Mouse (Mus musculus) forebrain, embryonic 16.5 days (tissue): Measurements from ENCODE around the gene Dennd1a. TPM values are rescaled to one million over a fixed set of nuclear protein-coding genes. Genes with fewer than 3 reads are reported as not detected.

Experiments used
- ATAC-seq: fragments of 200-750 bp; cut with Nextera tagmentation; 2 replicates; pipeline ENCODE4 v1.8.0; 2017; ENCODE audit warnings: mild to moderate bottlenecking, moderate library complexity
- H3K27ac ChIP-seq: fragments of 300-500 bp; sonication (generic); 2 replicates; pipeline ENCODE4 v1.5.1; 2014; ENCODE audit warnings: low read length, control low read depth
- H3K27me3 ChIP-seq: fragments of 300-500 bp; sonication (generic); replicated peaks from 2 replicates; pipeline ENCODE4 v1.6.1; 2014; ENCODE audit warnings: low read length; ENCODE audit not compliant: control insufficient read depth, insufficient read depth
- H3K36me3 ChIP-seq: fragments of 300-500 bp; sonication (generic); 2 replicates; pipeline ENCODE4 v1.6.1; 2014; ENCODE audit not compliant: control insufficient read depth, insufficient read depth
- H3K4me1 ChIP-seq: fragments of 300-500 bp; sonication (generic); replicated peaks from 2 replicates; pipeline ENCODE4 v1.6.1; 2014; ENCODE audit warnings: low read length; ENCODE audit not compliant: control insufficient read depth, insufficient read depth
- H3K4me2 ChIP-seq: fragments of 300-500 bp; sonication (generic); 2 replicates; pipeline ENCODE4 v1.6.1; 2014; ENCODE audit warnings: mild to moderate bottlenecking, low read length, control low read depth
- H3K4me3 ChIP-seq: fragments of 300-500 bp; sonication (generic); replicated peaks from 2 replicates; pipeline ENCODE4 v1.5.1; 2014; ENCODE audit warnings: mild to moderate bottlenecking, low read length, control low read depth
- H3K9ac ChIP-seq: fragments of 300-500 bp; sonication (generic); replicated peaks from 2 replicates; pipeline ENCODE4 v1.6.1; 2014; ENCODE audit warnings: low read depth, low read length, control low read depth
- H3K9me3 ChIP-seq: fragments of 300-500 bp; sonication (generic); 2 replicates; pipeline ENCODE4 v1.6.1; 2016; ENCODE audit warnings: low read length; ENCODE audit not compliant: control insufficient read depth
- WGBS: fragments of 180-500 bp; shearing (Covaris S2); extraction: QIAGEN DNeasy Blood & Tissue Kit; methylation state at CpG from one replicate; pipeline ENCODE4 v1.1.7; 2014; 5-methylcytosine and 5-hydroxymethylcytosine counted together
- polyA plus RNA-seq: library from polyadenylated mRNA; unstranded; fragments of >200 nt; fragmentation: Nextera tagmentation; extraction: Ambion mirVana; gene quantifications from 2 replicates; pipeline ENCODE4 v1.2.1, GENCODE M21; 2015

The Dennd1a gene
- polyA plus RNA-seq, 1 experiment from 2014 or later, result 19.5 TPM

DNA sequence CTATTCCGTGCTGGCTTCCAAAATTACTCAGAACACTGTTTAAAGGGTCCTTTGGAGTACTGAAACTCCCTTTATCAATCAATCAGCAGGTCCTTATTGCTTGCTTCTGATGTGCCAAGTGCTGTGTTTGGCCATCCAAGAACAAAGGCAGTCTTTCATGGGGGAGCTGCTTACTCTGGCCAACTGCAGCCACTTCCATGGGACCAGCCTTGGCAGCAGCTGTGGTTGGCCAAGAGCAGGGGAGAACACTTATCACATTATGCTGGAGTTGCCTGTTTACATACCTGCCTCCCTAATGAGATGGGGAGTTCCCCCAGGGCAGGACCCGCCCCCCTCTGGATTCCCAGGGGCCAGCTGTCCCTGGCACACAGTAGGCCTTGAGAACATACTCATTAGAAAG lies 432.0 kb downstream of the Dennd1a start:
- 49% methylated on average over 2 of the region's 2 CpGs for WGBS
- Histone ChIP-seq H3K4me2 (no peak overlapping the region), H3K27ac (no peak overlapping the region), H3K9ac (no peak overlapping the region), H3K4me3 (no peak overlapping the region), H3K36me3 (no peaks in the 10 kb centered on the region), H3K27me3 (no peaks in the 10 kb centered on the region), H3K4me1 (no peaks in the 10 kb centered on the region; the same call in 1 of the 2 replicates), H3K9me3 (no peaks in the 10 kb centered on the region)
- peak; percentile 82 for ATAC-seq

DNA sequence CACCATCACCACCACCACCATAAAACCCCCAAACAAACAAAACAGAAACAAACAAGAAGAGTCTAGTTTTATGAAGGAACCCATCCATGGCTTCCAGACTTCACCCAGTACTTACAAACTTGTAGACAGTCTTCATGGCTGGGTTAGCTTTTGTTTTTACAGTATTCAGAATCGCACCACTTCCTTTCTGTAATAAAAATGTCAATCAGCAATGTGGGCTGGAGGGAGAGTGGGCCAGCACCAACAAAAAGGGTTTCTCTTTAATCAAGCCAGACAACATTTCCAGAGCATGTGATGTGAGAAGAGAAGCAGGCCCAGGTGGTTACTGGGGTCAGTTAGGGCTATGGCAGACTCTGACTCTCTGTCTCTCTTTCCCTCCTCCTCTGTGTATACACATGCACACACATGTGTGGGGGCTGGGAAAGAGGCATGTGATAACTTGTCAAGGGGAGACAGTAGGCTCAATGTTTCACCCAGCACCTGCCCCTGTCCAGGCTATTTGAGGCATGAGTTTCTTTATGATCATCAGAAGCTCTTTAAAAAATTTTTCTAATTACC lies 433.2 kb downstream of the Dennd1a start:
- Histone ChIP-seq H3K27me3 (no peaks in the 10 kb centered on the region), H3K36me3 (no peaks in the 10 kb centered on the region), H3K4me3 (no peak overlapping the region), H3K4me1 (no peaks in the 10 kb centered on the region; the same call in 1 of the 2 replicates), H3K9me3 (no peaks in the 10 kb centered on the region), H3K27ac (no peak overlapping the region), H3K9ac (no peak overlapping the region), H3K4me2 (no peak overlapping the region)
- WGBS, result 59% methylated on average over 1 of the region's 1 CpGs
- ATAC-seq, result no peak

DNA sequence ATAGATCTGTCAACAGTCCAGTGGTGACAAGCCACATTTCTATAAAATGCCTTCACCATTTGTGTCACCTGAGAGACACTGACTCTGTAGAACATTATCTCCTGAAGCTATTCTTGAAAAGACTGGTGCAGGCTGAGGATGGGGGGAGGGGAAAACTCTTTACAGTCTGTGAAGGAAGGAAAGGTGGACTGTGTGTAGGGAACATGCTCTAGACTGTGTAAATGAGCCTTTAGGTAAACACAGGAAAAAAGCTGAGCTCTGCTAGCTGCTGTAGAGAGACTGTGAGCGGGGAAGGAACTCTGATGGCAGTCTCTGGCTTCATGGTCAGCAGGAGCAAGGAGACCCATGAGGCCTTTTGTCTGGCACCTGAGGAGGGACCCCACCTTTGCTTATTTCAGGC lies 436.6 kb downstream of the Dennd1a start:
- ATAC-seq, result no peak; the same call in 1 of the 2 replicates
- H3K9me3 ChIP-seq, result no peaks in the 10 kb centered on the region
- no peak overlapping the region for H3K4me2 ChIP-seq
- no peaks in the 10 kb centered on the region for H3K36me3 ChIP-seq
- no peaks in the 10 kb centered on the region for H3K27me3 ChIP-seq
- H3K9ac ChIP-seq, result no peak overlapping the region
- WGBS, result 96% methylated on average over 1 of the region's 1 CpGs
- no peaks in the 10 kb centered on the region; the same call in 1 of the 2 replicates for H3K4me1 ChIP-seq
- no peak overlapping the region for H3K27ac ChIP-seq
- H3K4me3 ChIP-seq, result no peak overlapping the region

- Histone ChIP-seq H3K9me3 (no peaks in the 10 kb centered on the region), H3K9ac (no peak overlapping the region), H3K4me1 (no peaks in the 10 kb centered on the region; the same call in 1 of the 2 replicates), H3K27ac (no peak overlapping the region), H3K4me2 (no peak overlapping the region), H3K4me3 (no peak overlapping the region), H3K36me3 (no peaks in the 10 kb centered on the region), H3K27me3 (no peaks in the 10 kb centered on the region)
- WGBS, result 75% methylated on average over 3 of the region's 3 CpGs
- no peak for ATAC-seq
These were observed 437.8 kb downstream of the Dennd1a start for GRCm38 (mm10) chr2:37849357-37849756.

GRCm38 (mm10) chr2:37842719-37843118 lies 444.5 kb downstream of the Dennd1a start:
- H3K27ac ChIP-seq, result peak overlapping the region; percentile 88
- peaks cover 19% of the 10 kb centered on the region for H3K4me1 ChIP-seq
- H3K9ac ChIP-seq, result peak overlapping the region; percentile 51
- H3K27me3 ChIP-seq, result no peaks in the 10 kb centered on the region
- no peak overlapping the region for H3K4me3 ChIP-seq
- no peaks in the 10 kb centered on the region for H3K9me3 ChIP-seq
- peak; percentile 77 for ATAC-seq
- no peak overlapping the region for H3K4me2 ChIP-seq
- H3K36me3 ChIP-seq, result no peaks in the 10 kb centered on the region
- 3% methylated on average over 4 of the region's 4 CpGs for WGBS

GRCm38 (mm10) chr2:37842151-37842569 lies 445.0 kb downstream of the Dennd1a start:
- no peak overlapping the region for H3K9ac ChIP-seq
- WGBS, result 4% methylated on average over 7 of the region's 7 CpGs
- no peaks in the 10 kb centered on the region for H3K36me3 ChIP-seq
- H3K4me2 ChIP-seq, result no peak overlapping the region; the same call in 1 of the 2 replicates
- peaks cover 19% of the 10 kb centered on the region for H3K4me1 ChIP-seq
- no peaks in the 10 kb centered on the region for H3K27me3 ChIP-seq
- H3K4me3 ChIP-seq, result no peak overlapping the region
- H3K9me3 ChIP-seq, result no peaks in the 10 kb centered on the region
- peak; percentile 94 for ATAC-seq
- peak overlapping the region; percentile 88 for H3K27ac ChIP-seq

- ATAC-seq, result no peak
- H3K4me1 ChIP-seq, result peaks cover 19% of the 10 kb centered on the region
- no peak overlapping the region for H3K27ac ChIP-seq
- H3K9ac ChIP-seq, result no peak overlapping the region
- no peaks in the 10 kb centered on the region for H3K36me3 ChIP-seq
- H3K4me2 ChIP-seq, result no peak overlapping the region
- H3K9me3 ChIP-seq, result no peaks in the 10 kb centered on the region
- no peak overlapping the region for H3K4me3 ChIP-seq
- H3K27me3 ChIP-seq, result no peaks in the 10 kb centered on the region
These were observed 447.3 kb downstream of the Dennd1a start for GRCm38 (mm10) chr2:37839922-37840321.

GRCm38 (mm10) chr2:37838202-37838984 lies 448.8 kb downstream of the Dennd1a start:
- H3K9me3 ChIP-seq, result no peaks in the 10 kb centered on the region
- H3K4me2 ChIP-seq, result no peak overlapping the region
- no peak overlapping the region for H3K9ac ChIP-seq
- H3K4me1 ChIP-seq, result peaks cover 17% of the 10 kb centered on the region
- 93% methylated on average over 7 of the region's 7 CpGs for WGBS
- no peak overlapping the region for H3K4me3 ChIP-seq
- no peaks in the 10 kb centered on the region for H3K36me3 ChIP-seq
- no peaks in the 10 kb centered on the region for H3K27me3 ChIP-seq
- no peak overlapping the region for H3K27ac ChIP-seq
- no peak for ATAC-seq

DNA sequence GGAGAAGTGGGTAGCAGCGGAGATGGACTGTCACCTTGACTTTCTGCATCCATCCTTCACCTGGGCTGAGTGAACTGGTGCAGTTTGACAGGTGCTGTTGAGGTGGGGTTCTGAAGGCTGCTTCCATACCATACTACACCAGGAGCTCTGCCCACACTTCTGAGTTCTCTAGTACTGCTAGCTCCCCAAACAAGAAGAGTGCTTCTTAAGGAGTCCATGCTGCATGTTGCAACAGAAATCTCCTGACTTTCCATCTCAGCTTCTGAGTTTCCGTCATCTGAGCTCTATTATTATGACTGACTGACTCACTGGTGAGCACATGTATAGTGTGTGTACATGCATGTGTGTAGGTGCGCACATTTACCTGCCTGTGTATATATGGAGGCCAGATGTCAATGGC lies 449.6 kb downstream of the Dennd1a start:
- H3K4me1 ChIP-seq, result peaks cover 12% of the 10 kb centered on the region
- H3K27me3 ChIP-seq, result no peaks in the 10 kb centered on the region
- no peak overlapping the region for H3K4me2 ChIP-seq
- H3K27ac ChIP-seq, result no peak overlapping the region
- no peaks in the 10 kb centered on the region for H3K36me3 ChIP-seq
- over 99% methylated on average over 3 of the region's 3 CpGs for WGBS
- H3K9me3 ChIP-seq, result no peaks in the 10 kb centered on the region
- no peak for ATAC-seq
- no peak overlapping the region for H3K4me3 ChIP-seq
- no peak overlapping the region for H3K9ac ChIP-seq
